Mouse (Mus musculus) gastrocnemius, postnatal 14 days (tissue): ENCODE data around the gene Tas2r129. TPM values are rescaled to one million over a fixed set of nuclear protein-coding genes. Genes with fewer than 3 reads are reported as not detected.
"Not testable (repeated sequence)": the region's sequence is repeated elsewhere in the genome, so short reads cannot be mapped to it uniquely, and the experiment has no call there.

Source experiments
- DNase-seq: peaks from one replicate; pipeline ENCODE4 v3.0.0; 2021; ENCODE audit warnings: mixed read lengths
- intact Hi-C: fragments of 180-260 bp; cut with DNase I; formaldehyde crosslinking; loops from one replicate; pipeline ENCODE4 v1.15.1; 2025; ENCODE audit warnings: low total_unique reads
- long read RNA-seq, 2 experiments: library from polyadenylated mRNA; stranded (forward); transcript quantifications; one replicate each; pipeline ENCODE4 v2.0.0; 2021
- total RNA-seq, 2 experiments: library from RNA; stranded (reverse); gene quantifications; 2 replicates each; pipeline ENCODE4 v1.2.3; 2021

The Tas2r129 gene
- total RNA-seq = not detected
- long read RNA-seq, experiment 1 = 0 reads
- long read RNA-seq, experiment 2 = 0 reads

DNA sequence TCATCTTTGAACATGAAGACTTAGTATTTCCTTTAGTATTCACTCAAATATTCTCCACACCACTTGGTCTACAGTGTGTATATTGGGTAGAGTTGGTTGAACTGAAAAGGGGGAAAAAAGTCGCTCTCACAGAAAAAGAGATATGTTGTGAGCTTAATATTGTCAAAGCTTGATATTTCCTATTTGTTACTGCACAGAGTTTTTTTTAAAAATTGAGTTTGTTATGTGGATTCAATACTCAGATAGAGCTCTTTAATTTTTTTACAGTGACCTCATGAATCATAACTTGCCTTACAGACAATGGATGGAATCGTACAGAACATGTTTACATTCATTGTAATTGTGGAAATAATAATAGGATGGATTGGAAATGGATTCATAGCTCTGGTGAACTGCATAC, at the start of gene Tas2r129:
Gene Tas2r129, plus strand, starts transcription at position 301 of the 400 bp plus-strand sequence.
- no peak for DNase-seq
- intact Hi-C loops = no loop called here

DNA sequence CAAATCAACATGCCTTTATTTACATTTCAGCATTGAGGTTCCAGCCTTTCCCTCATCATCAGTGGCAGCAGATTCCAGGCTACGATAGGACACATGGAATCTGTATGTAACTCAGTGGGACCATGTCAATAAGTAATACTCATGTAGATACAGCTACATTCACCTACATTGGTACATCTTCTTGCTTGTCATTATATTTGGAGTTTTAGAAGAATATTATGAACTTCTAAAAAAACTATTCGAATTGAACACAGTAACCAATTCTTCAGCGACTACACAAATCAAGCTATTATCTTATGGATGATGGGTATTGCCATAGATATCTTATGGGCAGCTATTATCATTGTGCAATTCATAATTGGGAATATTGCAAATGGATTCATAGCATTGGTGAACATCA, 41.6 kb upstream of the Tas2r129 start, which contains the start of gene Tas2r125:
Gene Tas2r125, plus strand, starts transcription at position 301 of the 400 bp plus-strand sequence.
- intact Hi-C loops = no loop called here
- DNase-seq = no peak

DNA sequence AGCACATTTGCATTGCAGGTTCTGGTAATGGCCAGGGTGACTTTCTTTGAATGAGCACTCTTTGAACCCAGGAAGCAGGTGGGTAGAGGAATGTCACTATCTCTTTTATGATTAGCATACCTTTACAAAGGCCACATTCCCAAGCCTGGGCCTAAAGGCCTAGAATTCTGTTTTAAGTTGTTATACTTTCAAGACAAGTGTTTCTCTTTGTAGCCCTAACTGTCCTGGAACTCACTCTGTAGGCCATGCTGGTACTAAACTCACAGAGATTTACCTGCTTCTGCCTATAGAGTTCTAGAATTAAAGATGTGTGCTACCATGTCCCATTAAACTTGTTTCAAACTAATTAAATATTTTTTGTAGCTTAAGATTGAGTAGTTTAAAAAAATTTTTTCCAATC, 9.5 kb upstream of the Tas2r129 start:
- intact Hi-C loops, DNase-seq: not testable (repeated sequence)

DNA sequence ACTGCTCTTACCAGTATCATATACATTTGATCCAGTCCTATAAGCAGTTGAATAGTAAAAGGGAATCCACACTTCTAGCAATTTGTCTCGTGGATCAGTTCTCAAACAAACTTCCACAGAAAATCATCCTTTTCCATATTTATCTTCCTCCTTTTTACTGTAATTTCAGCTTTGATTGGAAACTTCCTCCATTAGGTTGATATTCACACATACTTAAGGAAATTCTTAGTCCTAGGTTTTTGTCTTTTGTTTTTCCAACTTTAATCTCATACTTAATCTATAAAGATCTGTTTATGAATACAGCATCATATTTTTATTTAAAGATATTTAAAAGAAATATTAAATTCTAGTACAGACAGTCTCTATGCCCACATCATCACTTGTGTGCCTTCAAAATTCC, 6.9 kb downstream of the Tas2r129 start, which contains the start of gene Tas2r131:
Gene Tas2r131, minus strand, starts transcription at position 101 of the 400 bp plus-strand sequence.
- intact Hi-C loops = no loop called here

DNA sequence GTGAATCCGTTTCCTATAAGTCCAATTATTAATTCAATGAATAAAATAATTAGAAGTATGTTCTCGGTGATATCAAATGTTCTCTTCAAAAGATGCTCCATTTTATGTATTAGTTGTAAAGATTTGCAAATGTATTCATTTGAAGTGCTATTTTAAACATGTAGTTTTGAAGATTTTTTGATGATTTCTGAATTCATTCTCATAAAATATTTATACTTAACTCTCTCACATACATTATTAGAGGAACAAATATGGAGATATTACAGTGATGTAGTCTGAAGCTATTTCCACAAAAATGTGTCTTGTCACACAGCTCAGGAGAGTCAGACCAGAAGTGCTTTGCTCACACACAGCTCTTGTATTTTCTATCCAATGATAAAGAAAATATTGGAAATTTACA, 30.0 kb downstream of the Tas2r129 start, which contains the start of gene Tas2r109:
Gene Tas2r109, minus strand, starts transcription at position 101 of the 400 bp plus-strand sequence.
- intact Hi-C loops = no loop called here
- no peak for DNase-seq

More for the DNA sequence above, 6.9 kb downstream of the Tas2r129 start, which contains the start of gene Tas2r131:
- DNase-seq = no peak

Other genes with a start within 250 kb of the Tas2r129 start
- gene Tas2r122, start 239.2 kb upstream of the Tas2r129 start, total RNA-seq = not detected
- gene Tas2r115, start 213.1 kb upstream of the Tas2r129 start, total RNA-seq = not detected
- not detected for gene Tas2r124, start 196.4 kb upstream of the Tas2r129 start, total RNA-seq
- gene Tas2r102, start 189.0 kb upstream of the Tas2r129 start, total RNA-seq = not detected
- gene Tas2r136, start 172.9 kb upstream of the Tas2r129 start, total RNA-seq = not detected
- not detected for gene Tas2r117, start 148.3 kb upstream of the Tas2r129 start, total RNA-seq
- not detected for gene Tas2r123, start 104.0 kb upstream of the Tas2r129 start, total RNA-seq
- not detected for gene Tas2r116, start 95.7 kb upstream of the Tas2r129 start, total RNA-seq
- not detected for gene Tas2r110, start 83.1 kb upstream of the Tas2r129 start, total RNA-seq
- not detected for gene Tas2r113, start 58.1 kb upstream of the Tas2r129 start, total RNA-seq
- gene Tas2r125, start 41.5 kb upstream of the Tas2r129 start, total RNA-seq = not detected
- gene Tas2r131, start 6.8 kb downstream of the Tas2r129 start, total RNA-seq = not detected
- not detected for gene Tas2r109, start 29.9 kb downstream of the Tas2r129 start, total RNA-seq
- gene Tas2r103, start 86.0 kb downstream of the Tas2r129 start, total RNA-seq = not detected
- not detected for gene Tas2r140, start 104.7 kb downstream of the Tas2r129 start, total RNA-seq
- 10 to 100 TPM; 74.5 to 77.7 TPM for gene Smim10l1, start 153.8 kb downstream of the Tas2r129 start, total RNA-seq